Mouse (Mus musculus) duodenum, adult 2 months (tissue): ENCODE data around the gene Fastk. TPM values are rescaled to one million over a fixed set of nuclear protein-coding genes. Genes with fewer than 3 reads are reported as not detected.

ENCODE experiments used
- polyA plus RNA-seq: library from polyadenylated mRNA; depleted of rRNA; stranded (reverse); fragments of >200 nt; gene quantifications from 2 replicates; pipeline ENCODE4 v1.2.3, GENCODE M21; 2012; ENCODE audit warnings: low replicate concordance; rRNA removed

Fastk gene
- 318 and 383 TPM in 2 replicates for polyA plus RNA-seq

GRCm38 (mm10) chr5:24444746-24445427 lies at the start of gene Fastk:
TSS of gene Fastk (minus strand) at chr5:24445287.

DNA sequence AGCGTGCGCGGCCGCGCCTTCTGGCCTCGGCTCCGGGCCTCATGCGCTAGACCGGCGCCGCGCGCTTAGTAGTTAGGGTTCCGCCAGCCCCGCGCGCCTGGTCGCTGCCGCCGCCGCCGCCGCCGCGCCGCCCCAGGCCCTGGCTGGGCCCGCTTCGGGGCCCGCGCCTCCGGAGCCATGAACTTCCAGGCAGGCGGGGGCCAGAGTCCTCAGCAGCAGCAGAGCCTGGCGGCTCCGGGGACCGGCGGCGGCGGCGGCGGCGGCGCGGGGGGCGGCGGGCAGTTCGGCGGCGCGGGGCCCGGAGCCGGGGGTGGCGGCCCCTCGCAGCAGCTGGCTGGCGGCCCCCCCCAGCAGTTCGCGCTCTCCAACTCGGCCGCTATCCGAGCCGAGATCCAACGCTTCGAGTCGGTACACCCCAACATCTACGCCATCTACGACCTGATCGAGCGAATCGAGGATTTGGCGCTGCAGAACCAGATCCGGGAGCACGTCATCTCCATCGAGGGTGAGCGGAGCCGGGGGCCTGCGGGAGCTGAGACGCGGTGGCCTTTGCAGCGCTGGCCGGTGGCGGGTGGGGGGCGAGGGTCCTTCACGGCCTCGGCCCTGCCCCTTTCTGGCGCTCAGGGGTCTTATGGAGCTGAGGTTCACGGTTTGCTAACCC lies 7.1 kb upstream of the Fastk start, which contains the start of gene Agap3:
Gene Agap3 (plus strand): TSS at position 148 of the 661 bp plus-strand sequence.

DNA sequence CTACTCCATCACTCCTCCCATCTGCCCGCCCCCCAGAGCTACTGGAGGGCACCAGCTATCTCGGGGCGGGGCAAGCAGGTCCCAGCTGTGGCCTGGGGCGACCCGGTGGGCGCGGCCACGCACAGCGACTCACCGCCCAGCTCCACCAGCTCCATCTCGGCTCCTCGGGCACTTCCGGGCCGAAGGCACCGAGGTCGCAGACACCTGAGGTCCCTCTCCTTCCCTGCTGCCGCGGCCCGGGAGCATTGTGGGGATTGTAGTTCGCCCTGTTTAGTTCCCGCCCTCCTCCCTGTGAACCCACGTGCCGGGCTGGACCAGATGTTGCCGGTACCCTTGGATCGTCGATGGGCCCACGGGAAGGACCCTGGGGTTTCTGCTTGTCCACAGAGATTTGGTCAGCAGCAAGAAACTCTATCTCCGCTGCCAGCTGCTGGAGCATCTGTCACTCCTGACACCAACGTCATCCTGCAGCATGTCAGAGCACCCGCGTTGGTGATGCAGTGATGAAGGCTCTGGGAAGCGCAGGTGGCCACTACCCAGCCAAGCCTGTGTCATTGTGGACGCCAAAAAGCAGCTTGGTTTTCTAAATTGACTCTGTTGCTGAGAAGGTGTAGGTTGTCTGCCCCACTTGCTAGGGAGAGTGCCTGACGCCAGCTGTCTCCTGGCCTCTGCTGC lies 2.7 kb upstream of the Fastk start, which contains the start of gene Tmub1:
Gene Tmub1 (minus strand): TSS at position 231 of the 675 bp plus-strand sequence.

DNA sequence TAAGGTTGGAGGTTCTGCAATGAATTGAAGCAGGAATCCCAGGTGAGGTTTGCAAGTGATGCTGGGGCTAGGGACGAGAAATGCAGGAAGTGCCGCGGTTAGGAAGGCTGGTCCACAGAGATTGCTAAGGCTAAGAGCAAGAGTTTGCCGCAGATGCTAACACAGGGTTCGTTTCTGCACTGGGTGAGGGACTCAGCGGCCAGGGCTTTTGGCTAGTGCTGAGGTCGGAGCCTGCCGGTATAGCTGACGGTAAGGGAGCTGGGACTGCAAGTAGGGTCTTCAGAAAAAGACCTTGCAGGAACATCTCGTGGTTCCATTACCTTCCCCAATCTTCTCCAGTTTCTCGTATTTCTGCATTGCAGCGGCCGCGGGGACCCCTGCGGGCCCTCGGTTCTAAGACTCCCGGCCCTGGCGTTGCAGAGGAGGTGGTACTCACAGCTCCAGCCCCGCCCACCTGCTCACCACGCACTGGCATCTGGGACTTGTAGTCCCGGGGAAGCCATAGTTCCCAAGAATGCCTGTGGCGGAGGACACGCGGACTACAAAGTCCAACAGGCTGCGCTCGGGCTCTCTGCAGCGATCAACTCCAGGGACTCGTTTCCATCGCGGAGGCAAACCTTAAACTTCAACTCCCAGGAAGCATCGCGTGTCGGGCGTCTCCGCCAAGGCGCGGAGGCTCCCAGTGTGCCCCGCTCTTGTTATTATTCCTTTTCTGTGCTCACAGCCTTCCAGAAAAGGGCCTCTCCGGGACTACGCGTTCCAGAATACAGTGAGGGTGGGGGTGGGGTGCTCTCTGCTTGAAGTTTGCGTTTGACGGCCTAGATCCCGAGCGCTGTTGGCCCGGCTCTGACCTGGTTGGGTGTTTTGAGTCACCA lies 21.7 kb downstream of the Fastk start, which contains the start of the genes Cdk5 and Slc4a2:
Gene Cdk5 (minus strand): TSS at position 402 of the 875 bp plus-strand sequence.
Gene Slc4a2 (plus strand): TSS at position 709 of the 875 bp plus-strand sequence.

GRCm38 (mm10) chr5:24413042-24413693 lies 31.9 kb downstream of the Fastk start, which contains the start of gene Asic3:
TSS of gene Asic3 (plus strand) at chr5:24413392.

DNA sequence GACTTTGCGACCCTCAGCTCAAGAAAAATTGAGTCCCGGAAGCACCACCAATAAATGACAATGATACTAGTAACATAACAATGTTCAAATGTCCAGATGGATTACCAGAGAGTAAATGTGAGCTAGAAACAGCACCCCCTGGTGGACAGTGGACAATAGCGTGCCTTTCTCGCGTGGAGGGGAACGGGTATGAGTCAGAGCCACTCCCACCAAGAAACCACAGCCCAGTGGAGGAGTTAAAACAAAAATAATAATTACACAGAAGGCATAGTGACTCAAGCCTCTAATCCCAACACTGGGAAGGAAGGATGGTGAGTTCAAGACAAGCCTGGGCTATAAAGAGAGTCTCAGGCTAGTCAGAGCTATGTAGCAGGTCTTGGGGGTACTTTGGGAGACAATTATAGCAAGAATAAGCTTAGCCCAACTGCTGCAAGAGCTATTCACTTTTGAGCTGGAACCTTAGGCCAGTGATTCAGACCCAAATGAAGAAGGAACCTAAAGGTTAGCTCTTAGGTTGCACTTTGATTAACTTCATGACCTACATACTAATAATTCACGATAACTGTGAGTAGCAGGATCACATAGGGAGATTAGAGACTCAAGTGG lies 51.6 kb downstream of the Fastk start, which contains the start of gene Abcb8:
Gene Abcb8 (plus strand): TSS at position 272 of the 606 bp plus-strand sequence.

DNA sequence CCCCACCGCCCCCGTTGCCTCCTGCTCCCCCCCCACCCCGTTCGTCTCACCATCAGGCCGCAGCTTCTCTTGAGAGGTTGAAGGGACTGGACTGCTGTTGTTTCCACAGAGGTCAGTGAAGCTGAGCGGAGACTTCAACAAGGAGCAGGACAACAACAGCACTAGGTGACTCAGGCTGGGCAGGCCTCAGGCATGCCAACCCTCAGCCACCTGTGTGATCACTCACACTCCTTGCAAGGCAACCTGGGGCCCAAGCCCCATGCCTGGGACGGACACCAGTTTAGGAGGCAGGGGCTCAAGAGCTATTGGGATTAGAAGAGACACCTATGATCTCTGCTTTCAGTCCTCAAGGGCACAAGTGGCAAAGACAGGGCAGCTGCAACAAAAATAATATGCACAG lies 53.2 kb downstream of the Fastk start, which contains the start of gene Atg9b:
Gene Atg9b (minus strand): TSS at position 280 of the 400 bp plus-strand sequence.

Other genes with a start within 250 kb of the Fastk start
- gene Kcnh2, start 93.7 kb downstream of the Fastk start, polyA plus RNA-seq = 28.0 and 30.1 TPM in 2 replicates
- gene Nos3, start 80.5 kb downstream of the Fastk start, polyA plus RNA-seq = 4.7 and 4.9 TPM in 2 replicates
- 0.71 and 1.4 TPM in 2 replicates for gene Atg9b, start 53.1 kb downstream of the Fastk start, polyA plus RNA-seq
- 85.8 and 114 TPM in 2 replicates for gene Abcb8, start 51.6 kb downstream of the Fastk start, polyA plus RNA-seq
- gene Asic3, start 31.9 kb downstream of the Fastk start, polyA plus RNA-seq = 1.3 and 1.6 TPM in 2 replicates
- 50.7 and 63.3 TPM in 2 replicates for gene Cdk5, start 21.8 kb downstream of the Fastk start, polyA plus RNA-seq
- gene Slc4a2, start 21.4 kb downstream of the Fastk start, polyA plus RNA-seq = 70.2 and 100 TPM in 2 replicates
- 110 and 188 TPM in 2 replicates for gene Tmub1, start 2.6 kb upstream of the Fastk start, polyA plus RNA-seq
- gene Agap3, start 6.9 kb upstream of the Fastk start, polyA plus RNA-seq = 37.9 and 65.7 TPM in 2 replicates
- not detected in 2 replicates for gene Gbx1, start 81.9 kb upstream of the Fastk start, polyA plus RNA-seq
- 0.18 and 0.43 TPM in 2 replicates for gene Asb10, start 95.7 kb upstream of the Fastk start, polyA plus RNA-seq
- not detected in 2 replicates for gene 4931409K22Rik, start 111.5 kb upstream of the Fastk start, polyA plus RNA-seq
- 34.5 and 40.4 TPM in 2 replicates for gene Abcf2, start 132.2 kb upstream of the Fastk start, polyA plus RNA-seq
- gene Chpf2, start 141.5 kb upstream of the Fastk start, polyA plus RNA-seq = 19.2 and 29.3 TPM in 2 replicates
- 18.3 and 24.5 TPM in 2 replicates for gene Smarcd3, start 179.1 kb upstream of the Fastk start, polyA plus RNA-seq
- gene Nub1, start 240.2 kb upstream of the Fastk start, polyA plus RNA-seq = 26.2 and 41.5 TPM in 2 replicates